Mouse (Mus musculus) Patski (cell line): ENCODE measurements around the gene Hist1h2bf. TPM values are rescaled to one million over a fixed set of nuclear protein-coding genes. Genes with fewer than 3 reads are reported as not detected.
"Not testable (repeated sequence)": the region's sequence is repeated elsewhere in the genome, so short reads cannot be mapped to it uniquely, and the experiment has no call there.

Experiments
- ATAC-seq: fragments of 100-300 bp; one replicate; pipeline ENCODE4 v1.8.0; 2021
- CTCF ChIA-PET: fragments of 350-600 bp; sonication (Branson Sonifier 250); formaldehyde crosslinking; loops from one replicate; lab custom pipeline; 2022; ENCODE audit warnings: inconsistent platforms; lab: Charles Lee
- POLR2A ChIA-PET: fragments of 350-600 bp; sonication (Branson Sonifier 250); formaldehyde crosslinking; loops from one replicate; lab custom pipeline; 2022; ENCODE audit warnings: antibody characterized with exemption, inconsistent platforms; lab: Charles Lee
- DNase-seq: peaks from one replicate; pipeline ENCODE4 v3.0.0-alpha.2; 2011; ENCODE audit warnings: low read depth, low spot score
- H3K27me3 ChIP-seq: fragments of 371-371 bp; one replicate; pipeline ENCODE4 v1.5.1; 2021
- CTCF ChIP-seq: fragments of 100-300 bp; IDR thresholded peaks from one replicate; pipeline ENCODE4 v1.5.1; 2021
- in situ Hi-C: fragments of 300-500 bp; cut with MboI; formaldehyde crosslinking; loops from 3 replicates; pipeline ENCODE4 v1.11.1; 2018; ENCODE audit warnings: low pct_unique_long_range_greater_than_20kb, mixed read lengths
- polyA plus RNA-seq: library from polyadenylated mRNA; unstranded; gene quantifications from one replicate; pipeline ENCODE4 v1.2.3, GENCODE M21; 2021

Hist1h2bf gene
- 2.0 TPM for polyA plus RNA-seq

DNA sequence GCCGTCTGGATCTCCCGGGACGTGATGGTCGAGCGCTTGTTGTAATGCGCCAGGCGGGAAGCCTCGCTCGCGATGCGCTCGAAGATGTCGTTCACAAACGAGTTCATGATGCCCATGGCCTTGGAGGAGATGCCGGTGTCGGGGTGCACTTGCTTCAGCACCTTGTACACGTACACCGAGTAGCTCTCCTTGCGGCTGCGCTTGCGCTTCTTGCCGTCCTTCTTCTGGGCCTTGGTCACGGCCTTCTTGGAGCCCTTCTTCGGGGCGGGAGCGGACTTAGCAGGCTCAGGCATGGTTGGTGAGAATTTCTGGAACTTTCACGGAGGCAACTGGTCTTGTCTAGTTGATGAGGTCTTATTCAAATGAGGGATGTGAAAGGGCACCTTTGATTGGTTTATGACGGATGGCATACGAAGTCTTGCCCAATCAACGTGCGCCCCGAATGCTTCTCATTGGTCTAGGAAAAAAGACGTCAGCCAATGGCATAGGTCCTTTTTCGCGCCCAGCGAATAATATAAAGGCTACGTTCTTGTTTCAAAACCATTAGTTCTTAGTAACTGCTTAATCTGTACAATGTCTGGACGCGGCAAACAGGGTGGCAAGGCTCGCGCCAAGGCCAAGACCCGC is at the start of gene Hist1h2bf, which contains the start of gene Hist1h2ad:
Gene Hist1h2bf, minus strand, starts transcription at position 299 of the 627 bp plus-strand sequence.
Gene Hist1h2ad, plus strand, starts transcription at position 484 of the 627 bp plus-strand sequence.
- in situ Hi-C loops, POLR2A ChIA-PET, H3K27me3 ChIP-seq, CTCF ChIA-PET: not testable (repeated sequence)
- peak; percentile 94 for DNase-seq
- ATAC-seq = peak; percentile 75

DNA sequence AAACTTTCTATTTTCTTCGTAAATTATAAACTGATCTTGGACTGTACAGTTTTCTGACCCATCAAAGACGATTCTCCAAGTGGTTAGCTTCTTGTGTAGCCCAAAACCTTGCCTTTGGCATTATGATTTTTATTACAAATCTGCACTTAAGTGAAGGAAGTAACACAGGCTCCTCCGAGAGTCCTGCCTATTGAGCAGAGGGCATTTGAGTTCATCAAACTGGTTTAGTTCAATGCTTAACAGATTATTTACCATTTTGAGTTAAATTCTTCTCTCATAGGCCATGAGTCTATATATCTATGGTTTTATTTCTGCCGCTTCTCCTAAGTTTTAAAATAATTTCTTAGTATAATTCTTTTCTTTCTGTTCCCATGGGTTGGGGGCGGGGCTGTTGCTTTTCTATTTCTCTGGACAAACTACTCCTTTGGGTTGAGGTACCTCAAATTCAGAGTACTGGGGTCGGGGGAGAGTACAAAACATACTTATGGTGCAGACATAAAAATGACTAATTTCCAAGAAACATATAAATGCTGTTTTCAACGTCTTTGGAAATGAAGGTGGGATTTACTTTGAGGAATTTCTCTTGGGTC is 49.0 kb upstream of the Hist1h2bf start:
- ChIA-PET CTCF (interaction anchor here (1.7 kb wide), 1 partner anchor 67 kb away, joined by 5 read pairs; no protein-coding TSS in a partner anchor), POLR2A (interaction anchor here (0.9 to 1.7 kb wide), 3 partner anchors 41 to 62 kb away, joined by 3 to 5 read pairs (median 5); no protein-coding TSS in a partner anchor)
- DNase-seq = no peak
- peaks cover 12% of the 10 kb centered on the region for H3K27me3 ChIP-seq
- in situ Hi-C loops = loop anchor here (10.0 kb wide), 1 partner anchor 112 kb away; the partner anchor contains the start of gene Hist1h1c
- ATAC-seq = no peak
- no peak for TF ChIP-seq CTCF

GRCm38 (mm10) chr13:23622175-23622671 is 48.2 kb upstream of the Hist1h2bf start, which contains the start of gene Hist1h1e:
Gene Hist1h1e (minus strand): TSS chr13:23622558.
- peak; percentile 83 for ATAC-seq
- ChIA-PET POLR2A (interaction anchor here (0.9 to 1.7 kb wide), 5 partner anchors 40 to 128 kb away, joined by 3 to 7 read pairs (median 5); no protein-coding TSS in a partner anchor), CTCF (interaction anchor here (1.2 to 1.7 kb wide), 3 partner anchors 8 to 79 kb away, joined by 3 to 5 read pairs (median 4); no protein-coding TSS in a partner anchor)
- DNase-seq = peak; percentile 67
- in situ Hi-C loops = loop anchor here (10.0 kb wide), 1 partner anchor 113 kb away; the partner anchor contains the start of gene Hist1h1c
- not testable (repeated sequence) for H3K27me3 ChIP-seq

DNA sequence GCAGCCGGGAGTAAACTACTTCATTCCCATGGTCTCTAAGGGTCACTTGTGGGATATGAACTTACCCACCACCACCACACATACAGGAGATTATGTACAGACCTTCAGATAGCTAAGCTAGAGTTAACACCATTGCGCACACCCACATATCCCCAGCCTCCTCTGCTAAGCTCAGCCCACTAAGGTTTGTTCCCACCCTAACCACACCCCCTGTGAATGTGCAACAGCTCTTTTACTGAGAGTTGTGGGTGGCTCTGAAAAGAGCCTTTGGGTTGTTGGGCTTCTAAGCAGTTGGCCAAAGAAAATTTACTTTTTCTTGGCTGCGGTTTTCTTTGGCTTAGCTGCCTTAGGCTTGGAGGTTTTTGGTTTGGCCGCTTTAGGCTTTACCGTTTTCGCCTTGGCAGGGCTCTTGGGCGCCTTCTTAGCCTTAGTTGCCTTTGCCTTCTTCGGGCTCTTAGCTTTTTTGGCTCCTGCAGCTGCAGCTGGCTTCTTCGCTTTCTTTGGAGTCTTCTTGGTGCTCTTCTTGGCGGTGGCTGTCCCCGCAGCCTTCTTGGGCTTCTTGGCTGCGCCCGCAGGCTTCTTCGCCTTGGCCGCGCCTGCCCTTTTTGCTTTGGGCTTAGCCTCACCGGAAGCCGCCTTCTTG is 47.7 kb upstream of the Hist1h2bf start:
- TF ChIP-seq CTCF = no peak
- POLR2A ChIA-PET = interaction anchor here (1.0 to 2.0 kb wide), 5 partner anchors 12 to 128 kb away, joined by 3 to 7 read pairs (median 5); no protein-coding TSS in a partner anchor
- H3K27me3 ChIP-seq = peaks cover 4% of the 10 kb centered on the region
- ATAC-seq (peak; percentile 61), DNase-seq (peak; percentile 27)
- CTCF ChIA-PET = interaction anchor here (0.7 to 1.7 kb wide), 7 partner anchors 9 to 79 kb away, joined by 3 to 5 read pairs (median 3); no protein-coding TSS in a partner anchor
- in situ Hi-C loops = loop anchor here (10.0 kb wide), 1 partner anchor 113 kb away; the partner anchor contains the start of gene Hist1h1c

- in situ Hi-C loops = loop anchor here (10.0 kb wide), 1 partner anchor 114 kb away; the partner anchor contains the start of gene Hist1h1c
- DNase-seq = peak; percentile 81
- POLR2A ChIA-PET = interaction anchor here (0.8 to 2.0 kb wide), 6 partner anchors 11 to 129 kb away, joined by 3 to 7 read pairs (median 4); no protein-coding TSS in a partner anchor
- no peaks in the 10 kb centered on the region for H3K27me3 ChIP-seq
- CTCF ChIA-PET = interaction anchor here (0.7 to 1.7 kb wide), 7 partner anchors 10 to 80 kb away, joined by 3 to 5 read pairs (median 3); no protein-coding TSS in a partner anchor
- no peak for TF ChIP-seq CTCF
- peak; percentile 73 for ATAC-seq
Measured at GRCm38 (mm10) chr13:23620733-23621531, 46.9 kb upstream of the Hist1h2bf start, which contains the start of gene Hist1h2be. Gene Hist1h2be (minus strand): TSS chr13:23621124.

- DNase-seq (no peak), ATAC-seq (no peak)
- ChIA-PET CTCF (interaction anchor here (1.3 to 1.4 kb wide), 4 partner anchors 10 to 37 kb away, joined by 3 to 4 read pairs (median 4); no protein-coding TSS in a partner anchor), POLR2A (interaction anchor here (0.8 to 2.0 kb wide), 2 partner anchors 11 to 36 kb away, joined by 4 to 7 read pairs; no protein-coding TSS in a partner anchor)
- H3K27me3 ChIP-seq = no peaks in the 10 kb centered on the region
- in situ Hi-C loops = loop anchor here (10.0 kb wide), 1 partner anchor 115 kb away; the partner anchor contains the start of gene Hist1h1c
- no peak for TF ChIP-seq CTCF
Measured at GRCm38 (mm10) chr13:23620056-23620732, 46.2 kb upstream of the Hist1h2bf start.

DNA sequence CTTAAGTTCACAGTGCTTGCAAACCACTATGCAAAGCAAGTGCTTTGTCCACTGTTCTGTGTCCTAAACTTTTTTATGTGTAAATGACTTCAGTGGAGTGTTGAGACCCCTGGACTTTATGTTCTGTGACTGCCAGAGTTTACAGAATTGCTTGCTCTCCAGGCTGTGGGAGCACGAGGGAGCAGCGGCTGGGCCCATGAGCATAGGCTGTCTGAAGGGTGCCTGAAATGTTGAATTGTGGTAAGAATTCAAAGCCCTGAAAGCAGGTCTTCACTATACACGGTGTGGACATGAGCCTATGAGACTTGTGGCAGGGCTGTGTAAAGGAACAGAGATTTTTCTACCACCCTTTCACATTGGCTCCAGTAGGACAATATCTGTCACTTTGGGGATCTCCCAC is 37.6 kb upstream of the Hist1h2bf start:
- CTCF ChIA-PET = no interaction called here
- in situ Hi-C loops = no loop called here

DNA sequence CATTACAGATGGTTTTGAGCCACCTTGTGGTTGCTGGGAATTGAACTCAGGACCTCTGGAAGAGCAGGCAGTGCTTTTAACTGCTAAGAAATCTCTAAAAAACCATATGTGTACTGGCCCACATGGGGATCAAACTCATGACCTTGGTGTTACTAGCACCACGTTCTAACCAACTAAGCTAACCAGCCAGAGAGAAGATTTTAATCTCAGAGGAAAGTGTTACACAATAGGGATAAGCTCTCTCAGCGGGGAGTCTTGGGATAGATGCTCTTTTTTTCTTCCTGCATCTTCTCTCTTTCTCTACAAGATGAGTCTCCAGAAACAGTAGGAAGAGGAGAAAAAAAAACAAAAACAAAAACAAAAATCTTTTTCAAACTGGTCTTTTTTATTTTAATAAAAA is 36.4 kb upstream of the Hist1h2bf start:
- DNase-seq (no peak), ATAC-seq (no peak)
- POLR2A ChIA-PET = interaction anchor here (2.0 kb wide), 1 partner anchor 10 kb away, joined by 7 read pairs; the partner anchor contains the start of gene Hist1h2be
- H3K27me3 ChIP-seq = no peaks in the 10 kb centered on the region
- CTCF ChIA-PET = interaction anchor here (1.4 to 2.0 kb wide), 3 partner anchors 9 to 12 kb away, joined by 3 to 9 read pairs (median 4); no protein-coding TSS in a partner anchor
- in situ Hi-C loops = no loop called here
- TF ChIP-seq CTCF = no peak

More for the DNA sequence above, 37.6 kb upstream of the Hist1h2bf start:
- POLR2A ChIA-PET = no interaction called here
- H3K27me3 ChIP-seq = no peaks in the 10 kb centered on the region
- ATAC-seq = no peak
- DNase-seq = no peak
- TF ChIP-seq CTCF = no peak
